26 mouse cellular contexts compared by ENCODE assay signal in the genomic region with DNA sequence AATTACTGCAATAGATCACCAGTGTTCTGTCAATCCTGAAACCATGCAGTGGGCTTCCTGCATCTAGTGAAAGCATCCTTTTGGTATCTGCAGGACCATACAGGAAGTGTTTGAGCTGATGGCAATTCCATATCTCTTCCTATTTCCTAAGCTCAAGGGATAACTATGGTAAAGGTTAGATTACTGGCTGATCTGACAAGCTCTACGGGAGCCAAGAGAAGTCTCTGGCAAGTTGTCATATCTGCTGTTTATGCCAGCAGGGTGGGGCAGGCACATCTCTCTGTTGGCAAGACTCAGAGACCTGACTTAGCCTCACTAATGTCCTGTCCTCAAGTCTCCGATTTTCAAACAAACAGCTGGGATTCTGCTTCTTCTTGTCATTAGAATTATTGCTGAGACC. TPM values are rescaled to one million over a fixed set of nuclear protein-coding genes. Genes with fewer than 3 reads are reported as not detected.
A peak's percentile ranks its signal among the peaks of the same experiment; 100 is the strongest.
DNase-seq lines count a peak whose midpoint lies in the region; ATAC-seq and TF ChIP-seq lines count a peak whose summit lies in the region.
"Had no signal": no experiment of that assay in that cellular context is flagged by ENCODE, and none has a peak within 500 bp of the region (broad histone marks: within the 10 kb centered on the region; RNA-seq: fewer than 3 reads in every experiment).

No protein-coding gene starts in this region.

- DNase-seq in gastrocnemius, adult 18-20 months (ENCODE audit: low spot score): peak; percentile 3
- no peak for DNase-seq in gastrocnemius, adult 2 months
- DNase-seq in brain, adult 2 months (ENCODE audit: low read depth, low spot score): peak; percentile 54
- DNase-seq in cerebellum, adult 9-11 months: peak; percentile 50
- DNase-seq in liver, embryonic 13.5 days: no peak
- no peak for DNase-seq in MN1 (ENCODE audit: low spot score)
- DNase-seq in adrenal gland, postnatal 36 days: no peak
- DNase-seq: adrenal gland, postnatal 25 days; gastrocnemius, postnatal 10 days; heart, adult 2 months; layer of hippocampus, postnatal 36 days; lung, adult 18-20 months; lung, postnatal 36 days had no signal

- H3K4me3 ChIP-seq in gastrocnemius, adult 2 months: no peak overlapping the region
- no peak overlapping the region for H3K4me3 ChIP-seq in liver, embryonic 13.5 days (replicated peaks)
- H3K4me3 ChIP-seq: embryonic facial prominence, embryonic 10.5 days; erythroblast, embryonic 14.5 days; heart, adult 2 months; hindbrain, embryonic 12.5 days; midbrain, embryonic 10.5 days; neural tube, embryonic 13.5 days had no signal

- H3K4me1 ChIP-seq in liver, embryonic 13.5 days (replicated peaks): peaks cover 27% of the 10 kb centered on the region
- H3K4me1 ChIP-seq: embryonic facial prominence, embryonic 10.5 days; hindbrain, embryonic 12.5 days; midbrain, embryonic 10.5 days; neural tube, embryonic 13.5 days had no signal

- H3K27ac ChIP-seq in gastrocnemius, adult 2 months: no peak overlapping the region
- H3K27ac ChIP-seq in liver, embryonic 13.5 days: no peak overlapping the region
- H3K27ac ChIP-seq: embryonic facial prominence, embryonic 10.5 days; heart, adult 2 months; hindbrain, embryonic 12.5 days; midbrain, embryonic 10.5 days; neural tube, embryonic 13.5 days had no signal

- H3K9ac ChIP-seq in liver, embryonic 13.5 days: no peak overlapping the region
- H3K9ac ChIP-seq: hindbrain, embryonic 12.5 days; neural tube, embryonic 13.5 days had no signal

- H3K4me2 ChIP-seq in liver, embryonic 13.5 days: no peak overlapping the region
- H3K4me2 ChIP-seq: hindbrain, embryonic 12.5 days; neural tube, embryonic 13.5 days had no signal

- intact Hi-C loops in gastrocnemius, adult 2 months (cut with DNase I): no loop called here

- 0 out of 2 replicates have a peak, but pooled peaks cover 12% of the 10 kb centered on the region for H3K27me3 ChIP-seq in liver, embryonic 13.5 days
- H3K27me3 ChIP-seq: hindbrain, embryonic 12.5 days; neural tube, embryonic 13.5 days had no signal

- H3K9me3 ChIP-seq in liver, embryonic 13.5 days (replicated peaks): no peaks in the 10 kb centered on the region
- H3K9me3 ChIP-seq: embryonic facial prominence, embryonic 10.5 days; hindbrain, embryonic 12.5 days; midbrain, embryonic 10.5 days; neural tube, embryonic 13.5 days had no signal

- 36% methylated on average over 2 of the region's 2 CpGs for WGBS in liver, embryonic 13.5 days (ENCODE audit: insufficient replicate concordance)

- H3K36me3 ChIP-seq in liver, embryonic 13.5 days: no peaks in the 10 kb centered on the region
- H3K36me3 ChIP-seq: embryonic facial prominence, embryonic 10.5 days; hindbrain, embryonic 12.5 days; midbrain, embryonic 10.5 days; neural tube, embryonic 13.5 days had no signal

- TF ChIP-seq CTCF in gastrocnemius, adult 2 months (IDR thresholded peaks at IDR 0.05): no peak

- ATAC-seq in liver, embryonic 13.5 days (ENCODE audit: low read depth): peak; percentile 59
- ATAC-seq in activated CD4-positive, CD25-positive, alpha-beta regulatory T cell, adult 4 months: no peak
- ATAC-seq: forebrain, embryonic 16.5 days had no signal

RNA-seq across cellular contexts. Expression of a gene that starts 17.2 kb away (rescaled TPM):
- not detected for total RNA-seq in gastrocnemius, adult 18-20 months (2021)
- total RNA-seq in gastrocnemius, adult 2 months (2021): not detected
- 136 and 159 TPM in 2 replicates for polyA plus RNA-seq in liver, embryonic 13.5 days (2015; fragmentation: Nextera tagmentation; extraction: Ambion mirVana)
- polyA plus RNA-seq in activated CD4-positive, CD25-positive, alpha-beta regulatory T cell, adult 4 months (2017; shearing (Covaris generic)): under 1 TPM; 0.61 to 0.78 TPM
- not detected for total RNA-seq in adrenal gland, postnatal 36 days (2021)
- total RNA-seq: adrenal gland, postnatal 25 days; CH12.LX; layer of hippocampus, postnatal 36 days; left cerebral cortex, postnatal 25 days had no signal

RNA-seq across cellular contexts. Expression of a gene that starts 31.6 kb away (rescaled TPM):
- total RNA-seq in gastrocnemius, adult 18-20 months (2021): under 1 TPM; 0.14 to 0.33 TPM
- under 1 TPM in 1 of 2 experiments, not detected in 1; 0.11 TPM for total RNA-seq in gastrocnemius, adult 2 months (2021)
- not detected in 2 replicates for polyA plus RNA-seq in liver, embryonic 13.5 days (2015; fragmentation: Nextera tagmentation; extraction: Ambion mirVana)
- polyA plus RNA-seq in activated CD4-positive, CD25-positive, alpha-beta regulatory T cell, adult 4 months (2017; shearing (Covaris generic)): not detected
- total RNA-seq in adrenal gland, postnatal 36 days (2021): not detected
- total RNA-seq: adrenal gland, postnatal 25 days; CH12.LX; gastrocnemius, postnatal 10 days; heart, adult 2 months; layer of hippocampus, postnatal 36 days; left cerebral cortex, postnatal 25 days had no signal
- polyA plus RNA-seq: embryonic facial prominence, embryonic 10.5 days; erythroblast, embryonic 14.5 days; forebrain, embryonic 16.5 days; heart, postnatal 0 days; hindbrain, embryonic 12.5 days; midbrain, embryonic 10.5 days had no signal

RNA-seq across cellular contexts. Expression of a gene that starts 45.9 kb away (rescaled TPM):
- total RNA-seq in gastrocnemius, adult 18-20 months (2021): 10 to 100 TPM; 32.8 to 37.9 TPM
- total RNA-seq in gastrocnemius, adult 2 months (2021): 10 to 100 TPM; 20.9 to 21.1 TPM
- 43.5 and 48.3 TPM in 2 replicates for polyA plus RNA-seq in liver, embryonic 13.5 days (2015; fragmentation: Nextera tagmentation; extraction: Ambion mirVana)
- polyA plus RNA-seq in activated CD4-positive, CD25-positive, alpha-beta regulatory T cell, adult 4 months (2017; shearing (Covaris generic)): 100 to 1,000 TPM; 141 to 151 TPM
- 10 to 100 TPM; 41.7 to 50.2 TPM for total RNA-seq in adrenal gland, postnatal 36 days (2021)

RNA-seq across cellular contexts. Expression of a gene that starts 55.5 kb away (rescaled TPM):
- total RNA-seq in gastrocnemius, adult 18-20 months (2021): not detected
- total RNA-seq in gastrocnemius, adult 2 months (2021): not detected
- not detected in 2 replicates for polyA plus RNA-seq in liver, embryonic 13.5 days (2015; fragmentation: Nextera tagmentation; extraction: Ambion mirVana)
- polyA plus RNA-seq in activated CD4-positive, CD25-positive, alpha-beta regulatory T cell, adult 4 months (2017; shearing (Covaris generic)): under 1 TPM in 1 of 2 experiments, not detected in 1; 0.41 TPM
- not detected for total RNA-seq in adrenal gland, postnatal 36 days (2021)
- total RNA-seq: adrenal gland, postnatal 25 days; CH12.LX; gastrocnemius, postnatal 10 days; heart, adult 2 months had no signal
- polyA plus RNA-seq: embryonic facial prominence, embryonic 10.5 days; erythroblast, embryonic 14.5 days; forebrain, embryonic 16.5 days; heart, postnatal 0 days; hindbrain, embryonic 12.5 days; large intestine, adult 2 months; midbrain, embryonic 10.5 days; small intestine, adult 2 months; stomach, embryonic 14.5 days had no signal

Comparison
In these comparisons a context has a peak if more than half of its experiments do, and no peak if none do; other contexts are left out.
1. DNase-seq: peak in gastrocnemius, adult 18-20 months (single experiment), brain, adult 2 months (single experiment) and cerebellum, adult 9-11 months (single experiment); none in gastrocnemius, adult 2 months (single experiment), liver, embryonic 13.5 days (single experiment), MN1 (single experiment) and adrenal gland, postnatal 36 days (0 of 2).